Mouse (Mus musculus): Measurements from ENCODE around the gene 6430548M08Rik. TPM values are rescaled to one million over a fixed set of nuclear protein-coding genes. Genes with fewer than 3 reads are reported as not detected.

The 6430548M08Rik gene
- polyA plus RNA-seq (2016; fragmentation: Nextera tagmentation; extraction: Ambion mirVana), result 1.7 and 2.2 TPM in 2 replicates

DNA sequence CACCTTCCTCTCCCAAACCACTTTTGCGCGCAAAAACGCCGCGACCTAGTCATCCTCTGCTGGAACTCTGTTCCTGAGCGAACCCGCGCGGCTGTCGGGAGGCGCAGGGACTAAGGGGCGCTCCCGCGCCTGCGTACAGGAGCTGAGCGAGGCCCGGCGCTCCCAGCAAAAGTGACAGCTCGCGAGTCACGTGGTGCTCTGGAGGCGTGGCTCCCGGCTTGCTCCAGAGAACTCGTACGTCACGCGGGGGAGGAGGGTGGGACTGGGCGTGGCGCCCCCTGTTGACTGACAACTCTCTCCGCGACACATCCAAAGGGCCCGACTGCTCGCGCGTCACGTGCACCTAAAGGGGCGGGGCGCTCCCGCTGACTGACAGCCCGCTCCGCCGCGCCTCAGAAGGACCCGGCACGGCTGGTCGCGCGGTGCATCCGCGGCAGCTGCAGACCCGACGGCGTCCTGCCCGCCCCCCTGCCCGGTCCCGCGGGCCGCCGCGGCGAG, at the start of gene 6430548M08Rik:
6430548M08Rik (plus strand) TSS at position 395 of the 498 bp plus-strand sequence.
- Histone ChIP-seq H3K27me3 (ENCODE audit: low read depth, poor library complexity, severe bottlenecking) (peaks cover 58% of the 10 kb centered on the region), H3K4me3 (peak within 1 kb of the TSS; percentile 77), H3K4me1 (peaks cover 26% of the 10 kb centered on the region), H3K36me3 (no peaks in the 10 kb centered on the region), H3K27ac (peak within 1 kb of the TSS; percentile 65), H3K9me3 (replicated peaks) (no peaks in the 10 kb centered on the region)
- DNase-seq (ENCODE audit: low spot score), result peak; percentile 100
- WGBS, result 1% methylated on average over 61 of the region's 61 CpGs

DNA sequence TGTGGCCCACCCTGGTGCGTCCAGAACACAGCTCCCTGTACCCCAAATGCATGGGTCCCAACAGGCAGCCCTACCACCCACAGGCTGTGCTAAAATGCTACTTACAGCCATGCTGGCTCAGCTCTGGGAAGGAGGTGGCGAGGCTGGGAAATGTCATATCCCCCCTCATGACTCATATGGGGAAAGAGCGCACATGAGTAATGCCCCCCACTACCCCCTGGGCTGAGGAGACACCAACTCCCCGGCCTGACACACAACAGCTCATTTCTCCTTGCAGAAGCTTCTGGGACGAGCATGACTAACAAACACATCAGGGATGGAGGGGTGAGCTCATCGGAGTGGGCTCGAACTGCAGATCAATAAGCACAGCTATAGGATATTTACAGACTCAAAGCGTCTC, 48.3 kb upstream of the 6430548M08Rik start:
- no peak overlapping the region for H3K27ac ChIP-seq
- no peak overlapping the region for H3K4me3 ChIP-seq
- no peak for DNase-seq (ENCODE audit: low spot score)
- no peaks in the 10 kb centered on the region for H3K27me3 ChIP-seq (ENCODE audit: low read depth, poor library complexity, severe bottlenecking)
- 94% methylated on average over 8 of the region's 8 CpGs for WGBS
- no peaks in the 10 kb centered on the region for H3K36me3 ChIP-seq
- H3K4me1 ChIP-seq, result peaks cover 21% of the 10 kb centered on the region
- no peaks in the 10 kb centered on the region for H3K9me3 ChIP-seq (replicated peaks)

DNA sequence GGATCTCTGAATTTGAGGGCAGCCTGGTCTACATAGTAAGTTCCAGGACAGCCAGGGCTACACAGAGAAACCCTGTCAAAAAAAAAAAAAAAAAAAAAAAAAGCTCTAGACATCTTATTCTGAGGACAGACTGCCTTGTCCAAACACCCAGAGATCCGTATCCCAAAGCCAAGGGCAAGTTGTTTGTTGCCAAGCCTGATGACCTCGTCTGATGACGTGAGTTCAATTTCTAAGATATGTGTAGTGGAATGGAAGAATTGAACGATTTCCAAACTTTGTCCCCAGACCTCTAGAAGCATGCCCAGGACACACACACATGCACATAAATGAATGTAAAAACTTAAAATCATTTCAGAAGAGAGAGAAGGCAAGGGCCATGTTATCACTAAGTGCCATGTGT, 47.7 kb upstream of the 6430548M08Rik start:
- H3K4me1 ChIP-seq, result peaks cover 21% of the 10 kb centered on the region
- H3K36me3 ChIP-seq, result no peaks in the 10 kb centered on the region
- H3K27ac ChIP-seq, result no peak overlapping the region
- no peaks in the 10 kb centered on the region for H3K27me3 ChIP-seq (ENCODE audit: low read depth, poor library complexity, severe bottlenecking)
- no peaks in the 10 kb centered on the region for H3K9me3 ChIP-seq (replicated peaks)
- no peak overlapping the region for H3K4me3 ChIP-seq
- no peak for DNase-seq (ENCODE audit: low spot score)
- 90% methylated on average over 4 of the region's 4 CpGs for WGBS

DNA sequence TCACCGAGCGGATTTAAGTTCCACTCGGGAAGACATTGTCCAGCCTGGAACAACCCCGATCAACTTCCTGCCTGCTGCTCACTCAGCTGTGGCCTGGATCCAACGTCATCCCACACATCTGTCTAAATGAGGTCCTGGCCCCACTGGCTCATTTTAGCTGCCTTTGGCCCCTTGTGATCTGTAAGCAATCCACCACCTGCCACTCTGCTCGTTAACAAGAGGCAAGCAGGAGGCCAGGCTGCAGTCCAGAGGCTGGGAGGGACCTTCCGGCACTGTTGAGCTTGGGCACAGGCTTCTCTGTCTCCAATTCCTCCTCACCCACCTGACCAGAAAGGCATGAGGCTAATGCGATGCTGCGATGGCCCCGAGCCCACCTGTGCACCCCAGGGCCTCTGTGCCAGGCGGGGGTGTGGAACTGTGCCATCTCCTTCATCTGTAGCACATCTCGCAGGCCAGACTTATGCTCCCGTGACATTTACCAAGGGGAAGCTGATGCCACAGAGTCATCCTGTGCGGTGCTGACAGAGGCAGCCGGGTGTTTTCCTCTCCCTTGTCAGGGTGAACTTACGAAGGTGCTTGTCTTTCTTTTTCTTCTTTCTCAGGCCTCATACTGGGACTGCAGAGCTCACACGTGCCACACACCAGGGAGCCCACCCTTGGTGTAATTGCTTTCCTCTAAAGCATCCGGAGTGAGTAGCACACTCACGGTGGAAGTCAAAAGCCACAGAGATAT, 45.9 kb upstream of the 6430548M08Rik start:
- peak; percentile 47 for DNase-seq (ENCODE audit: low spot score)
- Histone ChIP-seq H3K4me3 (no peak overlapping the region), H3K27ac (peak overlapping the region; percentile 50; the same call in 1 of the 2 replicates), H3K36me3 (no peaks in the 10 kb centered on the region), H3K9me3 (replicated peaks) (no peaks in the 10 kb centered on the region), H3K4me1 (peaks cover 27% of the 10 kb centered on the region), H3K27me3 (ENCODE audit: low read depth, poor library complexity, severe bottlenecking) (no peaks in the 10 kb centered on the region)
- WGBS, result 61% methylated on average over 19 of the region's 19 CpGs

DNA sequence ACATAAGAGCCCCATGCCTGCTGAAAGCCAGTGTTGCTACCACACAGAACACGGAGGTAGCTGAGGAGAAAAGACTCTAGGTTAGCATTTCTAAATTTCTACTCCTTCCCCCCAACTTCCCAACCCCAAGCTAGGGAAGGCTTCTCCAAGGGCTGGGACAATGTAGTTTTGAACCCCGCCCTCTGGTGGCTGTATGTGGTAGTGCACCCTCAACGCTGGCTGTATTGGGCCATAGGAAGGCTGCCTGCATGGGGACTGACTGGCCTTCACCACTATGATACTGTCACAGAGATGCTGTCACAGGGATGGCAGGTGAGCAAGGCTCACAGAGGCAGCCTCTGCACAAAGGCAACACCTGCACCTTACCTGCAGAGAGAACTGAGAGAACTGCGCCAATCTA, 42.3 kb upstream of the 6430548M08Rik start:
- peak; percentile 90 for DNase-seq (ENCODE audit: low spot score)
- WGBS, result 24% methylated on average over 4 of the region's 4 CpGs
- Histone ChIP-seq H3K27ac (no peak overlapping the region), H3K4me3 (no peak overlapping the region), H3K36me3 (no peaks in the 10 kb centered on the region), H3K27me3 (ENCODE audit: low read depth, poor library complexity, severe bottlenecking) (0 out of 2 replicates have a peak, but pooled peaks cover 12% of the 10 kb centered on the region), H3K9me3 (replicated peaks) (no peaks in the 10 kb centered on the region), H3K4me1 (peaks cover 26% of the 10 kb centered on the region)

DNA sequence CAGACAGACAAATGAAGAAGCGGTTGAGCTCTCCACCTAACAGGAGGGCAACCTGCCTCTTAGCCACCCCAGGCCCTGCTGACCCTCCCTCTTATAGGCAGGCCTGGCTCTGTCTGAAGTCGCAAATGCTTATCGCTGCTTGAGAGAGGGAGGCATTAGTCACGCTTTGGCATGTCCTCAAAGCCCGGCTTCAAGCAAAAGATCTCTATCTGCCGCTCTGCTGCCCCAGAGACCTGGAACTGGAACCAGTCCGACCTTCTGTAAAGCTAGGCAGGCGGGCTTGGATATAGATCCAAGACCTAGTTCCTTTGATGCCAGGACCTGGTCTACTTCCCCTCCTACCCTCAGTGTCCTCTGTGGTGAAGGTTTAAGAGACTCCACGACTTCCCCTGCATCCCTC, 41.7 kb upstream of the 6430548M08Rik start:
- Histone ChIP-seq H3K4me3 (no peak overlapping the region), H3K27ac (no peak overlapping the region)

DNA sequence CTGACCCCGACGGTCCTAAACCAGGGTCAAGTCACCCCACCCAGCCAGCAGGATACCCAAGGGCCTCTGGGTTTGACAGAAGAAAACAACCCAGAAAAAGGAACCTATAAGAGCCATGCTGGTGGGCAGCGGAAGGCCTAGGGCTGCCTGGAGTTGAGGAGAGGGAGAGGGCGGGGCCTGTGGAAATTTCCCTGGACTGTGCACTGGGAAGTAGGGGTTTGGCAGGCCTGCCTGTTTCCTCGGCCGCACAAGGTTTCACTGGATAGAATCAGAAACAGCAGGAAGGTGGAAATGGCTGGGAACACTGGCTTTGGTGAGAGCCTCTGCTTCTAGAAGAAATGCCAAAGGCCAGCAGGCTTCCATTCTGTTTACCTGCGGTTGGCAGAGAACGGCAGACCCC, 41.1 kb upstream of the 6430548M08Rik start:
- 0 out of 2 replicates have a peak, but pooled peaks cover 12% of the 10 kb centered on the region for H3K27me3 ChIP-seq (ENCODE audit: low read depth, poor library complexity, severe bottlenecking)
- H3K4me3 ChIP-seq, result no peak overlapping the region
- H3K36me3 ChIP-seq, result no peaks in the 10 kb centered on the region
- H3K9me3 ChIP-seq (replicated peaks), result no peaks in the 10 kb centered on the region
- 84% methylated on average over 8 of the region's 8 CpGs for WGBS
- H3K27ac ChIP-seq, result peak overlapping the region; percentile 25; the same call in 1 of the 2 replicates
- H3K4me1 ChIP-seq, result peaks cover 24% of the 10 kb centered on the region
- DNase-seq (ENCODE audit: low spot score), result no peak

More for the DNA sequence above, 41.7 kb upstream of the 6430548M08Rik start:
- Histone ChIP-seq H3K27me3 (ENCODE audit: low read depth, poor library complexity, severe bottlenecking) (0 out of 2 replicates have a peak, but pooled peaks cover 12% of the 10 kb centered on the region), H3K9me3 (replicated peaks) (no peaks in the 10 kb centered on the region), H3K36me3 (no peaks in the 10 kb centered on the region), H3K4me1 (peaks cover 26% of the 10 kb centered on the region)
- no peak for DNase-seq (ENCODE audit: low spot score)
- 73% methylated on average over 9 of the region's 9 CpGs for WGBS

DNA sequence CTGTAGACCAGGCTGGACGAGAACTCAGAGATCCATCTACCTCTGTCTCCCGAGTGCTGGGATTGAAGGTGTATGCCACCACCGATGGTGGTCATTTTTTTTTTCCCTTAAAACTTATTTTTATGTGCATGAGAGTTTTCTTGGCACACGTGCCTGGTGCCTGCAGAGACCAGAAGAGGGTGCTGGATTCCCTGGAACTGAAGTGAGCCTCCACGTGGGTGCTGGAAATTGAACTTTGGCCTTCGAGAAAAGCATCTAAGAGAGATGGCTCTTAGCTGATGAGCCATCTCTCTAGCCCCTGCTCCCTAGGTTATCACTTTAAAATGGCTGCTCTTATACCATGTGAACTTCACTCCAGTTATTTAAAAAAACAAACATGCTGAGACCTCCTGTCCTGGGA, 39.4 kb upstream of the 6430548M08Rik start:
- DNase-seq (ENCODE audit: low spot score), result no peak
- WGBS, result 83% methylated on average over 6 of the region's 6 CpGs

DNA sequence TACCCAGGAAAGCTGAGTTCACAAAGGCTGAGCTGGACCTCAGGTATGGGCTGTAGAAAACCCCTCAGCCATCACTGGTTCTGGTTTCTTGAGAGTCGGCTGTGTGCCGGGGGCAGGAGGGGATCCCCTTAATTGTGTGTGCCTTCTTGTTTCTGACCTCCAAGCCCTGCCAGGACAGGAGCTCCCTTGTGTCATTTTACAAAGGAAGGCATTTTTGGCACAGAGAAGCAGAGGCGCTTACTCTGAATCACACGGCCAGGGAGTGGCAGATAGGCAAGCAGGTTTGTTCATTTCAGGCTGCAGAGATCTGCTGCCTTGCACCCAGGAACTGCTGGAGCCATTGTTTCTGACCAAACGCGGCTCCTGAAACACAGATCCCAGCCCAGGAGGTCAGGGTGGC, 38.6 kb upstream of the 6430548M08Rik start:
- H3K4me1 ChIP-seq, result peaks cover 14% of the 10 kb centered on the region
- H3K27me3 ChIP-seq (ENCODE audit: low read depth, poor library complexity, severe bottlenecking), result 0 out of 2 replicates have a peak, but pooled peaks cover 12% of the 10 kb centered on the region
- H3K9me3 ChIP-seq (replicated peaks), result no peaks in the 10 kb centered on the region
- 76% methylated on average over 6 of the region's 6 CpGs for WGBS
- H3K27ac ChIP-seq, result no peak overlapping the region
- no peaks in the 10 kb centered on the region for H3K36me3 ChIP-seq
- no peak overlapping the region for H3K4me3 ChIP-seq
- no peak for DNase-seq (ENCODE audit: low spot score)

More for the DNA sequence above, 39.4 kb upstream of the 6430548M08Rik start:
- no peaks in the 10 kb centered on the region for H3K36me3 ChIP-seq
- 0 out of 2 replicates have a peak, but pooled peaks cover 12% of the 10 kb centered on the region for H3K27me3 ChIP-seq (ENCODE audit: low read depth, poor library complexity, severe bottlenecking)
- no peaks in the 10 kb centered on the region for H3K9me3 ChIP-seq (replicated peaks)
- H3K4me1 ChIP-seq, result peaks cover 14% of the 10 kb centered on the region
- H3K27ac ChIP-seq, result no peak overlapping the region
- H3K4me3 ChIP-seq, result no peak overlapping the region

DNA sequence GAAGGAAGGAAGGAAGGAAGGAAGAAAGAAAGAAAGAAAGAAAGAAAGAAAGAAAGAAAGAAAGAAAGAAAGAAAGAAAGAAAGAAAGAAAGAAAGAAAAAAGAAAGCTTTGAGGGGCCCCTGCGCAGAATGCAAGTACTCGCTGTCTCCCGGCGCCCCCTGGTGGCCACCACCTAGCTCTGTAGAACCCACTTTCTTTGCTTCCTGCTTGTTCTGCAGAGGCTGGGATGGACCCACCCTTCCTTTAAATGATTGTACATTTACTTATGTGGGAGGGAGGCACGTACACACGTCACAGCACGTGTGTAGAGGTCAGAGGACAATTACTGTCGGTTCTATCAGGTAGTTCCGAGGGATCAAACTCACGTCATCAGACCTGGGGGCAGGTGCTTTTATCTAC, 35.9 kb upstream of the 6430548M08Rik start:
- WGBS, result 19% methylated on average over 10 of the region's 10 CpGs
- DNase-seq (ENCODE audit: low spot score), result peak; percentile 89

DNA sequence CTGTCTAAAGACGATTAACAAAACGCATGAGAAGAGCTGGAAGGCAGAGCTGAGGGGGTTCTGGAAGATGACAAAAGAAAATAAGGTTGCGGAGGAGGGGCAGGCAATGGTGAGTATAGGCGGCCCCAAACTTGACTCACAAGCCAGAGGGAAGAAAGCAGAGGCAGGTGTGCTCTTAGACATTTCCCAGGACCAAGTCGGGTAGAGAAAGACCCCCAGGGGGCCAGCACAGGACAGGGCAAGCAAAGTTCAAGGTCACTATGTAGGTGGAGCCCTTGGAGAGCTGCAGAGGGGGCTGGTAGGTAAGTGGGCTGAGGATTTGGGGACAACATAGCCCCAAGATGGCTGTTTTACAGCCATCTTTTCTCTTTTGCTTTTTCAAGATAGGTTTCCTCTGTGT, 34.6 kb upstream of the 6430548M08Rik start:
- Histone ChIP-seq H3K27ac (no peak overlapping the region), H3K9me3 (replicated peaks) (no peaks in the 10 kb centered on the region), H3K36me3 (peaks cover 34% of the 10 kb centered on the region), H3K4me3 (no peak overlapping the region), H3K27me3 (ENCODE audit: low read depth, poor library complexity, severe bottlenecking) (0 out of 2 replicates have a peak, but pooled peaks cover 12% of the 10 kb centered on the region), H3K4me1 (no peaks in the 10 kb centered on the region)
- WGBS, result 71% methylated on average over 5 of the region's 5 CpGs
- no peak for DNase-seq (ENCODE audit: low spot score)

More for the DNA sequence above, 35.9 kb upstream of the 6430548M08Rik start:
- H3K9me3 ChIP-seq (replicated peaks), result no peaks in the 10 kb centered on the region
- H3K27ac ChIP-seq, result no peak overlapping the region
- 0 out of 2 replicates have a peak, but pooled peaks cover 12% of the 10 kb centered on the region for H3K27me3 ChIP-seq (ENCODE audit: low read depth, poor library complexity, severe bottlenecking)
- peaks cover 3% of the 10 kb centered on the region for H3K4me1 ChIP-seq
- H3K36me3 ChIP-seq, result peaks cover 25% of the 10 kb centered on the region
- H3K4me3 ChIP-seq, result no peak overlapping the region

DNA sequence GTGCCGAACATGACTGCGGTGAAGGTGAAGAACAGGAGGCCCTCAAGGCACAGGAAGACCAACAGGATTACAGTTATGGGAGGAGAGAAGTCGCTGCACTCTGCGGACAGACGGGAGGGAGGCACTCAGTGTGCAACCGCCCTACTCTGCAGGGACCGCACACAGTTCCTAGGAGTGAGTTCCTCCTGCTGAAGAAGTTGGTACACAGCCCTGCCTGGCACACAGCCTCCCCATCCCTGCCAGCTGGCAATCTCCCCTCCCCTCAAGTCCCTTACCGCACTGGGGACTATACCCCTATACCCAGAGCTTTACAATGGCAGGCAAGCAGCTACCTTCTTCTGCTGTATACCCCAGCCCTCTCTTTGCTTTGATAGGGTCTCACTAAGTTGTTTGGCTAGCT, 30.7 kb upstream of the 6430548M08Rik start:
- Histone ChIP-seq H3K4me3 (no peak overlapping the region), H3K9me3 (replicated peaks) (no peaks in the 10 kb centered on the region), H3K27ac (no peak overlapping the region), H3K36me3 (peaks cover 71% of the 10 kb centered on the region), H3K27me3 (ENCODE audit: low read depth, poor library complexity, severe bottlenecking) (no peaks in the 10 kb centered on the region), H3K4me1 (no peaks in the 10 kb centered on the region)
- DNase-seq (ENCODE audit: low spot score), result no peak
- WGBS, result 93% methylated on average over 8 of the region's 8 CpGs

DNA sequence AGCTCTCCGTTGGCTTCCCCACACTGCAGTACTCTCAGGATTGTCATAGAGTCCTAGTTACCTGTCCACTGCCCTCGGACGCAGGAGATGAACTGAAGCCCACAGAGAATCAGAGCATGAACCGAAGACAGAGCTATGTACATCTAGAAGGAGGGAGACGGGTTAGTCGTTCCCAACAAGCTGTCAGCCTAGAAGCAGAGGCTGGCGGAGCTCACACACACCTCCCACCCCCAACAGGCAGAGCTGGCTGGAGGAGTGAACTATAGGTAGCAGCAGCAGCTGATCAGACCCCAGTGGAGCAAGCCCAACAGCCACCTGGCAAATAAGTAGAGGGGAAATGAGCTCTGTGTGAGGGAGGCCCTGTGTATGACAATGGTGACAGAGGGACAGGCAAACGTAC, 29.2 kb upstream of the 6430548M08Rik start:
- WGBS, result 88% methylated on average over 8 of the region's 8 CpGs

More for the DNA sequence above, 29.2 kb upstream of the 6430548M08Rik start:
- no peaks in the 10 kb centered on the region for H3K27me3 ChIP-seq (ENCODE audit: low read depth, poor library complexity, severe bottlenecking)
- no peak for DNase-seq (ENCODE audit: low spot score)
- H3K9me3 ChIP-seq (replicated peaks), result no peaks in the 10 kb centered on the region
- no peaks in the 10 kb centered on the region for H3K4me1 ChIP-seq
- no peak overlapping the region for H3K27ac ChIP-seq
- H3K36me3 ChIP-seq, result peaks cover 79% of the 10 kb centered on the region
- no peak overlapping the region for H3K4me3 ChIP-seq
